In genomic region chr19:18590942-18591354, GRCm38 (mm10) we compare ENCODE assay signal across 14 mouse cellular contexts. TPM values are rescaled to one million over a fixed set of nuclear protein-coding genes. Genes with fewer than 3 reads are reported as not detected.
DNase-seq lines count a peak whose midpoint lies in the region; ATAC-seq and TF ChIP-seq lines count a peak whose summit lies in the region.
"Had no signal": no experiment of that assay in that cellular context is flagged by ENCODE, and none has a peak within 500 bp of the region (broad histone marks: within the 10 kb centered on the region; RNA-seq: fewer than 3 reads in every experiment).

No protein-coding gene starts in this region.

- H3K4me3 ChIP-seq in embryonic facial prominence, embryonic 14.5 days (ENCODE audit: low read depth, low read length): no peak overlapping the region
- H3K4me3 ChIP-seq in embryonic facial prominence, embryonic 10.5 days: no peak overlapping the region
- H3K4me3 ChIP-seq in lung, postnatal 0 days (ENCODE audit: low read depth, low read length): no peak overlapping the region
- H3K4me3 ChIP-seq: neural tube, embryonic 12.5 days had no signal

- TF ChIP-seq EP300 in lung, postnatal 0 days (IDR thresholded peaks at IDR 0.05): no peak

- no peak for DNase-seq in embryonic facial prominence, embryonic 14.5 days (ENCODE audit: low spot score)
- DNase-seq in embryonic facial prominence, embryonic 10.5 days (ENCODE audit: low spot score): no peak
- DNase-seq in lung, postnatal 0 days (ENCODE audit: low spot score): peak; percentile 51
- no peak for DNase-seq in lung, postnatal 10 days
- peak; percentile 16 to 41 for DNase-seq in CD8-positive naive resting alpha-beta T cell, adult 2 months (ENCODE audit: low read depth in 2 of 2, low spot score in 2 of 2)
- DNase-seq in lung, postnatal 25 days (ENCODE audit: low spot score): peak; percentile 19
- no peak for DNase-seq in cerebellum, adult 18-20 months
- DNase-seq: embryo, embryonic 11 days; gastrocnemius, postnatal 14 days; right cerebral cortex, postnatal 14 days had no signal

- no peak overlapping the region for H3K9ac ChIP-seq in embryonic facial prominence, embryonic 14.5 days (ENCODE audit: low read depth, low read length)
- H3K9ac ChIP-seq in lung, postnatal 0 days (replicated peaks; ENCODE audit: low read depth): no peak overlapping the region
- H3K9ac ChIP-seq: liver, embryonic 14.5 days; neural tube, embryonic 12.5 days had no signal

- no peak overlapping the region for H3K4me2 ChIP-seq in embryonic facial prominence, embryonic 14.5 days (ENCODE audit: low read depth, low read length)
- no peak overlapping the region for H3K4me2 ChIP-seq in lung, postnatal 0 days (replicated peaks; ENCODE audit: low read depth, low read length)
- H3K4me2 ChIP-seq: neural tube, embryonic 12.5 days had no signal

- ATAC-seq in embryonic facial prominence, embryonic 14.5 days (ENCODE audit: low read depth): peak; percentile 67
- peak; percentile 51 for ATAC-seq in lung, postnatal 0 days
- ATAC-seq in inflammation-experienced regulatory T-cells, adult 6 months: no peak
- ATAC-seq: intestine, postnatal 0 days had no signal

- peaks cover 4% of the 10 kb centered on the region; the same call in 1 of the 2 replicates for H3K36me3 ChIP-seq in embryonic facial prominence, embryonic 14.5 days (ENCODE audit: control insufficient read depth, insufficient read depth, low read length)
- no peaks in the 10 kb centered on the region for H3K36me3 ChIP-seq in embryonic facial prominence, embryonic 10.5 days (replicated peaks)
- H3K36me3 ChIP-seq in lung, postnatal 0 days (ENCODE audit: insufficient read depth, low read length): no peaks in the 10 kb centered on the region
- H3K36me3 ChIP-seq: neural tube, embryonic 12.5 days had no signal

- H3K27me3 ChIP-seq in embryonic facial prominence, embryonic 14.5 days (replicated peaks; ENCODE audit: control insufficient read depth, insufficient read depth, low read length): no peaks in the 10 kb centered on the region
- no peaks in the 10 kb centered on the region for H3K27me3 ChIP-seq in embryonic facial prominence, embryonic 10.5 days (replicated peaks; ENCODE audit: low read depth, poor library complexity, severe bottlenecking)
- H3K27me3 ChIP-seq in lung, postnatal 0 days (replicated peaks; ENCODE audit: insufficient read depth, low read length): no peaks in the 10 kb centered on the region
- H3K27me3 ChIP-seq: neural tube, embryonic 12.5 days had no signal

- no peaks in the 10 kb centered on the region for H3K9me3 ChIP-seq in embryonic facial prominence, embryonic 14.5 days (ENCODE audit: control insufficient read depth, low read length)
- H3K9me3 ChIP-seq in embryonic facial prominence, embryonic 10.5 days: no peaks in the 10 kb centered on the region
- H3K9me3 ChIP-seq in lung, postnatal 0 days (ENCODE audit: low read length): no peaks in the 10 kb centered on the region
- H3K9me3 ChIP-seq: neural tube, embryonic 12.5 days had no signal

- H3K4me1 ChIP-seq in embryonic facial prominence, embryonic 14.5 days (ENCODE audit: control insufficient read depth, insufficient read depth, low read length): no peaks in the 10 kb centered on the region
- H3K4me1 ChIP-seq in embryonic facial prominence, embryonic 10.5 days: peaks cover 15% of the 10 kb centered on the region
- no peaks in the 10 kb centered on the region; the same call in 1 of the 2 replicates for H3K4me1 ChIP-seq in lung, postnatal 0 days (ENCODE audit: insufficient read depth, low read depth, low read length)
- H3K4me1 ChIP-seq: neural tube, embryonic 12.5 days had no signal

- TF ChIP-seq CTCF in lung, postnatal 0 days (IDR thresholded peaks at IDR 0.05): no peak

- no peak overlapping the region for H3K27ac ChIP-seq in embryonic facial prominence, embryonic 14.5 days (replicated peaks; ENCODE audit: low read depth, low read length)
- H3K27ac ChIP-seq in embryonic facial prominence, embryonic 10.5 days (replicated peaks): no peak overlapping the region
- H3K27ac ChIP-seq in lung, postnatal 0 days (ENCODE audit: low read length): peak overlapping the region; percentile 69; the same call in 1 of the 2 replicates
- H3K27ac ChIP-seq: liver, embryonic 14.5 days; neural tube, embryonic 12.5 days had no signal

- WGBS in embryonic facial prominence, embryonic 14.5 days: 48% methylated on average over 5 of the region's 5 CpGs
- 65% methylated on average over 5 of the region's 5 CpGs for WGBS in embryonic facial prominence, embryonic 10.5 days
- WGBS in lung, postnatal 0 days: 35% methylated on average over 5 of the region's 5 CpGs

RNA-seq across cellular contexts. Expression of gene Ostf1, which starts 40.7 kb away (rescaled TPM):
- polyA plus RNA-seq in embryonic facial prominence, embryonic 14.5 days (2014; fragmentation: Nextera tagmentation; extraction: Ambion mirVana): 105 and 116 TPM in 2 replicates
- polyA plus RNA-seq in embryonic facial prominence, embryonic 10.5 days (2016; fragmentation: Nextera tagmentation; extraction: Ambion mirVana): 35.0 and 37.0 TPM in 2 replicates
- polyA plus RNA-seq in lung, postnatal 0 days (2015; fragmentation: Nextera tagmentation; extraction: Ambion mirVana): 215 and 248 TPM in 2 replicates
- polyA plus RNA-seq in inflammation-experienced regulatory T-cells, adult 6 months (2017; shearing (Covaris generic)): 100 to 1,000 TPM in 1 of 3 experiments, 10 to 100 TPM in 2; 87.5 to 260 (median 96.7) TPM

RNA-seq across cellular contexts. Expression of gene Nmrk1, which starts 40.8 kb away (rescaled TPM):
- 8.6 and 9.8 TPM in 2 replicates for polyA plus RNA-seq in embryonic facial prominence, embryonic 14.5 days (2014; fragmentation: Nextera tagmentation; extraction: Ambion mirVana)
- 8.1 and 8.7 TPM in 2 replicates for polyA plus RNA-seq in embryonic facial prominence, embryonic 10.5 days (2016; fragmentation: Nextera tagmentation; extraction: Ambion mirVana)
- polyA plus RNA-seq in lung, postnatal 0 days (2015; fragmentation: Nextera tagmentation; extraction: Ambion mirVana): 5.0 and 7.4 TPM in 2 replicates
- polyA plus RNA-seq in inflammation-experienced regulatory T-cells, adult 6 months (2017; shearing (Covaris generic)): 10 to 100 TPM in 1 of 3 experiments, 1 to 10 TPM in 2; 6.7 to 16.1 (median 8.9) TPM

Comparison
In these comparisons a context has a peak if more than half of its experiments do, and no peak if none do; other contexts are left out.
1. DNase-seq: peak in lung, postnatal 0 days (single experiment), CD8-positive naive resting alpha-beta T cell, adult 2 months (2 of 2) and lung, postnatal 25 days (single experiment); none in embryonic facial prominence, embryonic 14.5 days (single experiment), embryonic facial prominence, embryonic 10.5 days (single experiment), lung, postnatal 10 days (single experiment) and cerebellum, adult 18-20 months (0 of 2).